10 mouse cellular contexts compared by ENCODE assay signal in genomic region chr7:102078517-102078916, GRCm38 (mm10). TPM values are rescaled to one million over a fixed set of nuclear protein-coding genes. Genes with fewer than 3 reads are reported as not detected.
DNase-seq lines count a peak whose midpoint lies in the region; ATAC-seq lines count a peak whose summit lies in the region.
"Had no signal": no experiment of that assay in that cellular context is flagged by ENCODE, and none has a peak within 500 bp of the region (broad histone marks: within the 10 kb centered on the region; RNA-seq: fewer than 3 reads in every experiment).

No protein-coding gene starts in this region.

- peak; percentile 54 for DNase-seq in 416B (ENCODE audit: low read depth)
- peak; percentile 40 to 41 for DNase-seq in B cell, adult 2 months
- peak; percentile 46 for DNase-seq in lung, postnatal 14 days
- no peak for DNase-seq in spleen, postnatal 14 days (ENCODE audit: low spot score in 2 of 2)

- no peak overlapping the region for H3K4me3 ChIP-seq in hindbrain, embryonic 16.5 days (ENCODE audit: low read length)
- H3K4me3 ChIP-seq in hindbrain, embryonic 13.5 days, result no peak overlapping the region
- H3K4me3 ChIP-seq: midbrain, embryonic 12.5 days had no signal

- H3K4me1 ChIP-seq in hindbrain, embryonic 16.5 days (ENCODE audit: control insufficient read depth, insufficient read depth, low read depth, low read length), result no peaks in the 10 kb centered on the region
- no peaks in the 10 kb centered on the region for H3K4me1 ChIP-seq in hindbrain, embryonic 13.5 days (replicated peaks)
- H3K4me1 ChIP-seq: midbrain, embryonic 12.5 days had no signal

- no peak overlapping the region for H3K4me2 ChIP-seq in hindbrain, embryonic 16.5 days (ENCODE audit: low read length)
- H3K4me2 ChIP-seq in hindbrain, embryonic 13.5 days, result no peak overlapping the region
- H3K4me2 ChIP-seq: midbrain, embryonic 12.5 days had no signal

- no peak overlapping the region for H3K9ac ChIP-seq in hindbrain, embryonic 16.5 days (ENCODE audit: low read depth, low read length)
- H3K9ac ChIP-seq in hindbrain, embryonic 13.5 days, result no peak overlapping the region
- H3K9ac ChIP-seq: midbrain, embryonic 12.5 days had no signal

- no peak overlapping the region for H3K27ac ChIP-seq in hindbrain, embryonic 16.5 days (ENCODE audit: low read depth, low read length)
- H3K27ac ChIP-seq in hindbrain, embryonic 13.5 days, result no peak overlapping the region
- H3K27ac ChIP-seq: midbrain, embryonic 12.5 days had no signal

- no peaks in the 10 kb centered on the region for H3K9me3 ChIP-seq in hindbrain, embryonic 16.5 days (ENCODE audit: control insufficient read depth, low read length)
- H3K9me3 ChIP-seq in hindbrain, embryonic 13.5 days, result no peaks in the 10 kb centered on the region
- H3K9me3 ChIP-seq: midbrain, embryonic 12.5 days had no signal

- no peaks in the 10 kb centered on the region for H3K27me3 ChIP-seq in hindbrain, embryonic 16.5 days (replicated peaks; ENCODE audit: control insufficient read depth, insufficient read depth, low read length)
- H3K27me3 ChIP-seq in hindbrain, embryonic 13.5 days, result no peaks in the 10 kb centered on the region
- H3K27me3 ChIP-seq: midbrain, embryonic 12.5 days had no signal

- WGBS in hindbrain, embryonic 16.5 days, result 80% methylated on average over 7 of the region's 7 CpGs
- WGBS in hindbrain, embryonic 13.5 days, result 80% methylated on average over 7 of the region's 7 CpGs

- peaks cover 18% of the 10 kb centered on the region for H3K36me3 ChIP-seq in hindbrain, embryonic 16.5 days (ENCODE audit: control insufficient read depth, insufficient read depth, low read length)
- H3K36me3 ChIP-seq in hindbrain, embryonic 13.5 days, result peaks cover 89% of the 10 kb centered on the region

- 0 out of 2 replicates have a peak, but pooled peaks have one; percentile 64 for ATAC-seq in hindbrain, embryonic 16.5 days
- ATAC-seq in hindbrain, embryonic 13.5 days (ENCODE audit: low FRiP score), result no peak
- ATAC-seq in erythroid progenitor cell, adult 5-6 weeks (replicated peaks; ENCODE audit: low FRiP score, poor library complexity, severe bottlenecking), result peak; percentile 64; the same call in 1 of the 2 replicates

RNA-seq across cellular contexts. Expression of gene Trpc2, which starts 4.4 kb away (rescaled TPM):
- polyA plus RNA-seq in hindbrain, embryonic 16.5 days (2015; fragmentation: Nextera tagmentation; extraction: Ambion mirVana), result not detected in 2 replicates
- polyA plus RNA-seq in hindbrain, embryonic 13.5 days (2015; fragmentation: Nextera tagmentation; extraction: Ambion mirVana), result 0.25 and 0.49 TPM in 2 replicates
- total RNA-seq in erythroid progenitor cell, adult 5-6 weeks (2015; ENCODE audit: low replicate concordance), result 2.5 TPM in 1 of 2 replicates, not detected in the other
- total RNA-seq in erythroid progenitor cell, adult 5-6 weeks (2017; ENCODE audit: low replicate concordance), result 0.83 TPM in 1 of 2 replicates, not detected in the other
- polyA plus RNA-seq: large intestine, adult 2 months; midbrain, embryonic 12.5 days; stomach, embryonic 16.5 days had no signal

RNA-seq across cellular contexts. Expression of gene Xntrpc, which starts 13.0 kb away (rescaled TPM):
- polyA plus RNA-seq in hindbrain, embryonic 16.5 days (2015; fragmentation: Nextera tagmentation; extraction: Ambion mirVana), result 0.63 and 1.3 TPM in 2 replicates
- polyA plus RNA-seq in hindbrain, embryonic 13.5 days (2015; fragmentation: Nextera tagmentation; extraction: Ambion mirVana), result 1.2 and 1.4 TPM in 2 replicates
- 1.3 TPM in 1 of 2 replicates, not detected in the other for total RNA-seq in erythroid progenitor cell, adult 5-6 weeks (2015; ENCODE audit: low replicate concordance)
- 0.61 and 1.0 TPM in 2 replicates for total RNA-seq in erythroid progenitor cell, adult 5-6 weeks (2017; ENCODE audit: low replicate concordance)

RNA-seq across cellular contexts. Expression of gene Xndc1, which starts 13.2 kb away (rescaled TPM):
- 24.6 and 26.9 TPM in 2 replicates for polyA plus RNA-seq in hindbrain, embryonic 16.5 days (2015; fragmentation: Nextera tagmentation; extraction: Ambion mirVana)
- 28.0 and 28.8 TPM in 2 replicates for polyA plus RNA-seq in hindbrain, embryonic 13.5 days (2015; fragmentation: Nextera tagmentation; extraction: Ambion mirVana)
- 22.7 and 23.1 TPM in 2 replicates for total RNA-seq in erythroid progenitor cell, adult 5-6 weeks (2015; ENCODE audit: low replicate concordance)
- 10.2 and 22.6 TPM in 2 replicates for total RNA-seq in erythroid progenitor cell, adult 5-6 weeks (2017; ENCODE audit: low replicate concordance)

RNA-seq across cellular contexts. Expression of gene Rnf121, which starts 13.2 kb away (rescaled TPM):
- polyA plus RNA-seq in hindbrain, embryonic 16.5 days (2015; fragmentation: Nextera tagmentation; extraction: Ambion mirVana), result 35.0 and 35.9 TPM in 2 replicates
- 31.2 and 32.8 TPM in 2 replicates for polyA plus RNA-seq in hindbrain, embryonic 13.5 days (2015; fragmentation: Nextera tagmentation; extraction: Ambion mirVana)
- 5.0 and 16.2 TPM in 2 replicates for total RNA-seq in erythroid progenitor cell, adult 5-6 weeks (2015; ENCODE audit: low replicate concordance)
- 7.5 and 14.1 TPM in 2 replicates for total RNA-seq in erythroid progenitor cell, adult 5-6 weeks (2017; ENCODE audit: low replicate concordance)

RNA-seq across cellular contexts. Expression of gene Art1, which starts 23.0 kb away (rescaled TPM):
- polyA plus RNA-seq in hindbrain, embryonic 16.5 days (2015; fragmentation: Nextera tagmentation; extraction: Ambion mirVana), result 0.19 and 1.4 TPM in 2 replicates
- 0.22 and 0.26 TPM in 2 replicates for polyA plus RNA-seq in hindbrain, embryonic 13.5 days (2015; fragmentation: Nextera tagmentation; extraction: Ambion mirVana)
- total RNA-seq in erythroid progenitor cell, adult 5-6 weeks (2015; ENCODE audit: low replicate concordance), result not detected in 2 replicates
- total RNA-seq in erythroid progenitor cell, adult 5-6 weeks (2017; ENCODE audit: low replicate concordance), result not detected in 2 replicates

Comparison
In these comparisons a context has a peak if more than half of its experiments do, and no peak if none do; other contexts are left out.
1. DNase-seq: peak in 416B (single experiment), B cell, adult 2 months (2 of 2) and lung, postnatal 14 days (single experiment); none in spleen, postnatal 14 days (0 of 2).